8 mouse cellular contexts compared by ENCODE assay signal in genomic region chr19:4192251-4192985, GRCm38 (mm10). TPM values are rescaled to one million over a fixed set of nuclear protein-coding genes. Genes with fewer than 3 reads are reported as not detected.
DNase-seq lines count a peak whose midpoint lies in the region; ATAC-seq lines count a peak whose summit lies in the region.

No protein-coding gene starts in this region.

- under 1% methylated on average over 51 of the region's 52 CpGs for WGBS in kidney, embryonic 15.5 days
- under 1% methylated on average over 44 of the region's 52 CpGs for WGBS in forebrain, embryonic 14.5 days
- WGBS in liver, embryonic 16.5 days (ENCODE audit: insufficient replicate concordance) = under 1% methylated on average over 42 of the region's 52 CpGs

- H3K4me3 ChIP-seq in kidney, embryonic 15.5 days (replicated peaks) = peak overlapping the region; percentile 87
- H3K4me3 ChIP-seq in forebrain, embryonic 14.5 days (ENCODE audit: low read depth, low read length) = peak overlapping the region; percentile 99
- H3K4me3 ChIP-seq in liver, embryonic 16.5 days (ENCODE audit: low read depth, low read length) = peak overlapping the region; percentile 97

- DNase-seq in kidney, postnatal 25 days = no peak
- peak; percentile 33 for DNase-seq in Muller cell, postnatal 12 days (ENCODE audit: inconsistent ontology term)
- peak; percentile 48 for DNase-seq in forebrain, embryonic 14.5 days (ENCODE audit: low spot score)
- no peak for DNase-seq in cerebellum, postnatal 14 days
- no peak for DNase-seq in cerebellum, postnatal 4 days (ENCODE audit: low spot score in 2 of 2)
- DNase-seq in natural killer cell, adult 2 months (ENCODE audit: low spot score in 2 of 2) = no peak

- H3K9me3 ChIP-seq in kidney, embryonic 15.5 days (replicated peaks) = no peaks in the 10 kb centered on the region
- no peaks in the 10 kb centered on the region for H3K9me3 ChIP-seq in forebrain, embryonic 14.5 days (replicated peaks; ENCODE audit: control insufficient read depth, low read length)
- H3K9me3 ChIP-seq in liver, embryonic 16.5 days (replicated peaks; ENCODE audit: control insufficient read depth, low read length) = no peaks in the 10 kb centered on the region

- peaks cover 65% of the 10 kb centered on the region for H3K4me1 ChIP-seq in kidney, embryonic 15.5 days
- peaks cover 8% of the 10 kb centered on the region for H3K4me1 ChIP-seq in forebrain, embryonic 14.5 days (ENCODE audit: control insufficient read depth, insufficient read depth, low read length)
- peaks cover 55% of the 10 kb centered on the region for H3K4me1 ChIP-seq in liver, embryonic 16.5 days (ENCODE audit: control insufficient read depth, low read depth, low read length)

- ATAC-seq in kidney, embryonic 15.5 days (replicated peaks; ENCODE audit: low FRiP score) = peak; percentile 57; the same call in 1 of the 2 replicates
- 0 out of 2 replicates have a peak, but pooled peaks have one; percentile 6 for ATAC-seq in forebrain, embryonic 14.5 days
- peak; percentile 44 for ATAC-seq in liver, embryonic 16.5 days (ENCODE audit: low read depth)

- H3K27me3 ChIP-seq in kidney, embryonic 15.5 days = no peaks in the 10 kb centered on the region
- no peaks in the 10 kb centered on the region for H3K27me3 ChIP-seq in forebrain, embryonic 14.5 days (replicated peaks; ENCODE audit: control insufficient read depth, insufficient read depth, low read length)
- H3K27me3 ChIP-seq in liver, embryonic 16.5 days (ENCODE audit: control insufficient read depth, insufficient read depth, low read depth, low read length) = no peaks in the 10 kb centered on the region

- H3K4me2 ChIP-seq in kidney, embryonic 15.5 days = peak overlapping the region; percentile 77
- peak overlapping the region; percentile 92 for H3K4me2 ChIP-seq in forebrain, embryonic 14.5 days (ENCODE audit: low read length)
- peak overlapping the region; percentile 90 for H3K4me2 ChIP-seq in liver, embryonic 16.5 days (ENCODE audit: low read depth, low read length)

- peaks cover 42% of the 10 kb centered on the region for H3K36me3 ChIP-seq in kidney, embryonic 15.5 days
- H3K36me3 ChIP-seq in forebrain, embryonic 14.5 days (ENCODE audit: control insufficient read depth, insufficient read depth, low read length) = peaks cover 44% of the 10 kb centered on the region
- peaks cover 31% of the 10 kb centered on the region for H3K36me3 ChIP-seq in liver, embryonic 16.5 days (ENCODE audit: control insufficient read depth, insufficient read depth)

- H3K27ac ChIP-seq in kidney, embryonic 15.5 days = peak overlapping the region; percentile 98
- H3K27ac ChIP-seq in forebrain, embryonic 14.5 days (ENCODE audit: low read depth, low read length) = peak overlapping the region; percentile 86
- H3K27ac ChIP-seq in liver, embryonic 16.5 days (ENCODE audit: low read length) = peak overlapping the region; percentile 90

- peak overlapping the region; percentile 99 for H3K9ac ChIP-seq in kidney, embryonic 15.5 days
- H3K9ac ChIP-seq in forebrain, embryonic 14.5 days (ENCODE audit: low read length) = peak overlapping the region; percentile 93
- peak overlapping the region; percentile 98 for H3K9ac ChIP-seq in liver, embryonic 16.5 days (ENCODE audit: low read depth, low read length)

RNA-seq across cellular contexts. Expression of gene Ppp1ca, which starts 0.6 kb away (rescaled TPM):
- polyA plus RNA-seq in kidney, embryonic 15.5 days (2015; fragmentation: Nextera tagmentation; extraction: Ambion mirVana) = 953 and 971 TPM in 2 replicates
- 608 and 689 TPM in 2 replicates for polyA plus RNA-seq in forebrain, embryonic 14.5 days (2014; fragmentation: Nextera tagmentation; extraction: Ambion mirVana)
- polyA plus RNA-seq in liver, embryonic 16.5 days (2015; fragmentation: Nextera tagmentation; extraction: Ambion mirVana) = 380 and 393 TPM in 2 replicates

RNA-seq across cellular contexts. Expression of gene Tbc1d10c, which starts 1.3 kb away (rescaled TPM):
- 2.4 and 3.0 TPM in 2 replicates for polyA plus RNA-seq in kidney, embryonic 15.5 days (2015; fragmentation: Nextera tagmentation; extraction: Ambion mirVana)
- 0.52 and 0.80 TPM in 2 replicates for polyA plus RNA-seq in forebrain, embryonic 14.5 days (2014; fragmentation: Nextera tagmentation; extraction: Ambion mirVana)
- polyA plus RNA-seq in liver, embryonic 16.5 days (2015; fragmentation: Nextera tagmentation; extraction: Ambion mirVana) = 5.5 and 8.1 TPM in 2 replicates

RNA-seq across cellular contexts. Expression of gene Rad9a, which starts 9.0 kb away (rescaled TPM):
- 37.2 and 38.2 TPM in 2 replicates for polyA plus RNA-seq in kidney, embryonic 15.5 days (2015; fragmentation: Nextera tagmentation; extraction: Ambion mirVana)
- 25.5 and 25.7 TPM in 2 replicates for polyA plus RNA-seq in forebrain, embryonic 14.5 days (2014; fragmentation: Nextera tagmentation; extraction: Ambion mirVana)
- 14.1 and 14.2 TPM in 2 replicates for polyA plus RNA-seq in liver, embryonic 16.5 days (2015; fragmentation: Nextera tagmentation; extraction: Ambion mirVana)

RNA-seq across cellular contexts. Expression of gene Carns1, which starts 17.1 kb away (rescaled TPM):
- 2.9 and 3.1 TPM in 2 replicates for polyA plus RNA-seq in kidney, embryonic 15.5 days (2015; fragmentation: Nextera tagmentation; extraction: Ambion mirVana)
- polyA plus RNA-seq in forebrain, embryonic 14.5 days (2014; fragmentation: Nextera tagmentation; extraction: Ambion mirVana) = 3.9 and 4.2 TPM in 2 replicates
- polyA plus RNA-seq in liver, embryonic 16.5 days (2015; fragmentation: Nextera tagmentation; extraction: Ambion mirVana) = 0.49 and 0.67 TPM in 2 replicates

RNA-seq across cellular contexts. Expression of gene Clcf1, which starts 21.6 kb away (rescaled TPM):
- polyA plus RNA-seq in kidney, embryonic 15.5 days (2015; fragmentation: Nextera tagmentation; extraction: Ambion mirVana) = 5.1 and 6.8 TPM in 2 replicates
- 0.61 and 0.85 TPM in 2 replicates for polyA plus RNA-seq in forebrain, embryonic 14.5 days (2014; fragmentation: Nextera tagmentation; extraction: Ambion mirVana)
- 0.39 and 0.61 TPM in 2 replicates for polyA plus RNA-seq in liver, embryonic 16.5 days (2015; fragmentation: Nextera tagmentation; extraction: Ambion mirVana)

Comparison
In these comparisons a context has a peak if more than half of its experiments do, and no peak if none do; other contexts are left out.
1. ATAC-seq: peak in every context shown above with its lines; median percentile 57 in kidney, embryonic 15.5 days; 44 in liver, embryonic 16.5 days; 6 in forebrain, embryonic 14.5 days.
2. DNase-seq: peak in Muller cell, postnatal 12 days (single experiment) and forebrain, embryonic 14.5 days (single experiment); none in kidney, postnatal 25 days (0 of 2), cerebellum, postnatal 14 days (0 of 2), cerebellum, postnatal 4 days (0 of 2) and natural killer cell, adult 2 months (0 of 2).
3. Peak in every context shown above with its lines, with median percentiles within 50 percentile points of each other: H3K27ac ChIP-seq, H3K4me2 ChIP-seq, H3K4me3 ChIP-seq and H3K9ac ChIP-seq.